Mouse (Mus musculus) hindbrain, embryonic 14.5 days (tissue): ENCODE results near the gene 4930430F08Rik. TPM values are rescaled to one million over a fixed set of nuclear protein-coding genes. Genes with fewer than 3 reads are reported as not detected.

Source experiments
- ATAC-seq: fragments of 200-750 bp; cut with Nextera tagmentation; 2 replicates; pipeline ENCODE4 v1.8.0; 2017; ENCODE audit warnings: moderate number of reproducible peaks, mild to moderate bottlenecking, moderate TSS enrichment, moderate library complexity; ENCODE audit not compliant: low FRiP score
- DNase-seq: peaks from one replicate; pipeline ENCODE4 v3.0.0-alpha.2; 2015; ENCODE audit warnings: low spot score
- H3K27ac ChIP-seq: fragments of 300-500 bp; sonication (generic); 2 replicates; pipeline ENCODE4 v1.5.1; 2014; ENCODE audit warnings: mild to moderate bottlenecking, moderate library complexity
- H3K27me3 ChIP-seq: fragments of 300-500 bp; sonication (generic); 2 replicates; pipeline ENCODE4 v1.6.1; 2014; ENCODE audit warnings: mild to moderate bottlenecking, low read length, mixed read lengths; ENCODE audit not compliant: control insufficient read depth, insufficient read depth
- H3K36me3 ChIP-seq: fragments of 300-500 bp; sonication (generic); replicated peaks from 2 replicates; pipeline ENCODE4 v1.6.1; 2014; ENCODE audit not compliant: control insufficient read depth, insufficient read depth
- H3K4me1 ChIP-seq: fragments of 300-500 bp; sonication (generic); replicated peaks from 2 replicates; pipeline ENCODE4 v1.6.1; 2014; ENCODE audit warnings: antibody characterized with exemption, low read length, mixed read lengths; ENCODE audit not compliant: control insufficient read depth, insufficient read depth
- H3K4me2 ChIP-seq: fragments of 300-500 bp; sonication (generic); replicated peaks from 2 replicates; pipeline ENCODE4 v1.6.1; 2014; ENCODE audit warnings: mild to moderate bottlenecking, moderate library complexity
- H3K4me3 ChIP-seq: fragments of 300-500 bp; sonication (generic); replicated peaks from 2 replicates; pipeline ENCODE4 v1.5.1; 2014; ENCODE audit warnings: mild to moderate bottlenecking, low read length
- H3K9ac ChIP-seq: fragments of 300-500 bp; sonication (generic); 2 replicates; pipeline ENCODE4 v1.6.1; 2014
- H3K9me3 ChIP-seq: fragments of 300-500 bp; sonication (generic); 2 replicates; pipeline ENCODE4 v1.6.1; 2016; ENCODE audit warnings: low read length; ENCODE audit not compliant: control insufficient read depth
- WGBS: fragments of 180-500 bp; shearing (Covaris S2); extraction: QIAGEN DNeasy Blood & Tissue Kit; methylation state at CpG from one replicate; pipeline ENCODE4 v1.1.7; 2014; 5-methylcytosine and 5-hydroxymethylcytosine counted together
- polyA plus RNA-seq: library from polyadenylated mRNA; unstranded; fragments of >200 nt; fragmentation: Nextera tagmentation; extraction: Ambion mirVana; gene quantifications from 2 replicates; pipeline ENCODE4 v1.2.1, GENCODE M21; 2014

The 4930430F08Rik gene
- polyA plus RNA-seq, 1 experiment from 2014 or later: 15.4 TPM

DNA sequence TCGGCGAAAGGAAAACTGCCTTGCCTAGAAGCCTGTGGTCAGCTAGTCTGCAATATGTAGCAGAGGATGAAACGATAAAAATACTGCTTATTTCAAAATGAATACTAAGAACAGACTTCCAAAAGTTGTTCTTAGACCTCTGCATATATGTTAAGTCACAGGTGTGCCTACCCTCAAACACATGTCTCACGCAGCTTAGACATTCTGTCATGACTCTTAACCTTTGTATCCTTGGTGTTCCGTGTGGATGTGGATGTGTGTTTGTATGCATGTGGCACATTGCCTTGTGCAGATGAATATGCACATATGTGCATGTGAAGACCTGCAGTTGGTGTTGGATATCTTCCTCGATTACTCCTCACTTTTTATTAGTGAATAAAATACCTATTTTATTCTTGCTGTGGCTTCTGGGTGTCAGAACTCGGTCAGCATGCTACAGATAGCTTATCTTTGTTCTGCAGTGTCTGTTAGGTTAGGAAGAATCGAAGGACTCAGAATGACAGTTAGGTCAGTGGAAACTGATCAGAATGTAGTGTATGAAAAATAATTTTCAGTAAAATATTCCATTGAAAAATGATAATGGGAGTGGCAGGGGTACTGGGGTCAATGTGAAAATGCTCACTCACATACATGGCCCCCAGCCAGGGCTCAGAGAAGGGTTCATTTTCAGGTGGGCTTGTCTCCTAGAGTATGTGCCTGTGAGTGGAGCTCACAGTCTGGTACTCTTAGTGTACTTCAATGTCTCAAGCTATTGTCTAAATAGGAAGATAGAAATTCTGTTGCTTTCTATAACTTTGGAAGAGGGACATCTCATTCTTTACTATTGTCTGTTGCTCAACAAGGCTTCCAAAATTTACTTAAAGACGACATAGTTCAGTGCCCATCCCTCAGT lies 65.5 kb downstream of the 4930430F08Rik start:
- Histone ChIP-seq H3K4me2 (no peak overlapping the region), H3K36me3 (peaks cover 8% of the 10 kb centered on the region; the same call in 1 of the 2 replicates), H3K9me3 (no peaks in the 10 kb centered on the region), H3K9ac (no peak overlapping the region), H3K27ac (no peak overlapping the region), H3K4me1 (no peaks in the 10 kb centered on the region), H3K27me3 (no peaks in the 10 kb centered on the region), H3K4me3 (no peak overlapping the region)
- ATAC-seq (no peak), DNase-seq (no peak)
- WGBS: 95% methylated on average over 9 of the region's 9 CpGs

- no peak overlapping the region for H3K27ac ChIP-seq
- ATAC-seq (no peak), DNase-seq (no peak)
- H3K36me3 ChIP-seq: peaks cover 24% of the 10 kb centered on the region; the same call in 1 of the 2 replicates
- WGBS: 85% methylated on average over 9 of the region's 9 CpGs
- no peaks in the 10 kb centered on the region for H3K4me1 ChIP-seq
- H3K9ac ChIP-seq: no peak overlapping the region
- H3K4me3 ChIP-seq: no peak overlapping the region
- no peak overlapping the region for H3K4me2 ChIP-seq
- no peaks in the 10 kb centered on the region for H3K27me3 ChIP-seq
- H3K9me3 ChIP-seq: no peaks in the 10 kb centered on the region
Measured at GRCm38 (mm10) chr10:100522330-100522729, 67.9 kb downstream of the 4930430F08Rik start.

Other genes with a start within 250 kb of the 4930430F08Rik start
- not detected in 2 replicates for gene Gm4302, start 249.6 kb downstream of the 4930430F08Rik start, polyA plus RNA-seq
- not detected in 2 replicates for gene Gm4303, start 244.5 kb downstream of the 4930430F08Rik start, polyA plus RNA-seq
- gene Gm4305, start 239.3 kb downstream of the 4930430F08Rik start, polyA plus RNA-seq: not detected in 2 replicates
- gene Gm4307, start 229.1 kb downstream of the 4930430F08Rik start, polyA plus RNA-seq: not detected in 2 replicates
- not detected in 2 replicates for gene Gm4312, start 207.9 kb downstream of the 4930430F08Rik start, polyA plus RNA-seq
- gene Tmtc3, start 103.1 kb downstream of the 4930430F08Rik start, polyA plus RNA-seq: 9.9 and 14.3 TPM in 2 replicates
- 6.2 and 7.4 TPM in 2 replicates for gene Cep290, start 102.9 kb downstream of the 4930430F08Rik start, polyA plus RNA-seq
- 0.51 TPM in 1 of 2 replicates, not detected in the other for gene 1700017N19Rik, start 61 bp upstream of the 4930430F08Rik start, polyA plus RNA-seq